Mouse (Mus musculus) heart, embryonic 14.5 days (tissue): ENCODE results near the gene Camta1. TPM values are rescaled to one million over a fixed set of nuclear protein-coding genes. Genes with fewer than 3 reads are reported as not detected.
"Not testable (repeated sequence)": the region's sequence is repeated elsewhere in the genome, so short reads cannot be mapped to it uniquely, and the experiment has no call there.

ENCODE experiments used
- ATAC-seq: fragments of 200-750 bp; cut with Nextera tagmentation; 2 replicates; pipeline ENCODE4 v1.8.0; 2017; ENCODE audit warnings: low read depth, moderate TSS enrichment; ENCODE audit not compliant: insufficient number of reproducible peaks, insufficient read depth, low FRiP score
- H3K27ac ChIP-seq, 2 experiments: fragments of 200-500 bp in 1 of 2; fragments of 300-500 bp in 1 of 2; sonication (generic) in 1 of 2; replicated peaks in 1 of 2; 2 replicates each; pipeline ENCODE4 v1.5.1; 2012 to 2014; ENCODE audit warnings: low read depth in 2 of 2, low read length in 2 of 2, control low read depth in 1 of 2, mild to moderate bottlenecking in 1 of 2, mixed read lengths in 1 of 2; ENCODE audit not compliant: control insufficient read depth in 1 of 2, insufficient read depth in 1 of 2
- H3K27me3 ChIP-seq: fragments of 300-500 bp; sonication (generic); 2 replicates; pipeline ENCODE4 v1.6.1; 2014; ENCODE audit warnings: mild to moderate bottlenecking, low read length, control low read depth; ENCODE audit not compliant: control insufficient read depth, insufficient read depth
- H3K36me3 ChIP-seq: fragments of 300-500 bp; sonication (generic); 2 replicates; pipeline ENCODE4 v1.6.1; 2014; ENCODE audit warnings: mild to moderate bottlenecking, control low read depth, low read length, mixed read lengths; ENCODE audit not compliant: control insufficient read depth, insufficient read depth
- H3K4me1 ChIP-seq, 2 experiments: fragments of 200-500 bp in 1 of 2; fragments of 300-500 bp in 1 of 2; sonication (generic) in 1 of 2; 2 replicates each; pipeline ENCODE4 v1.6.1; 2012 to 2014; ENCODE audit warnings: low read length in 2 of 2, control low read depth in 1 of 2, mixed read lengths in 1 of 2; ENCODE audit not compliant: control insufficient read depth in 2 of 2, insufficient read depth in 2 of 2
- H3K4me2 ChIP-seq: fragments of 300-500 bp; sonication (generic); 2 replicates; pipeline ENCODE4 v1.6.1; 2014; ENCODE audit warnings: mild to moderate bottlenecking, low read length
- H3K4me3 ChIP-seq, 2 experiments: fragments of 200-500 bp in 1 of 2; fragments of 300-500 bp in 1 of 2; sonication (generic) in 1 of 2; 2 replicates each; pipeline ENCODE4 v1.5.1; 2012 to 2014; ENCODE audit warnings: low read length in 2 of 2, mild to moderate bottlenecking in 2 of 2, control low read depth in 1 of 2, low read depth in 1 of 2, moderate library complexity in 1 of 2; ENCODE audit not compliant: control insufficient read depth in 1 of 2, insufficient read depth in 1 of 2
- H3K9ac ChIP-seq: fragments of 300-500 bp; sonication (generic); 2 replicates; pipeline ENCODE4 v1.6.1; 2014; ENCODE audit warnings: mild to moderate bottlenecking, low read length
- H3K9me3 ChIP-seq: fragments of 300-500 bp; sonication (generic); 2 replicates; pipeline ENCODE4 v1.6.1; 2016; ENCODE audit warnings: low read length, control low read depth; ENCODE audit not compliant: control insufficient read depth
- WGBS: fragments of 180-500 bp; shearing (Covaris S2); extraction: QIAGEN DNeasy Blood & Tissue Kit; methylation state at CpG from one replicate; pipeline ENCODE4 v1.1.7; 2014; 5-methylcytosine and 5-hydroxymethylcytosine counted together
- polyA plus RNA-seq: library from polyadenylated mRNA; unstranded; fragments of >200 nt; fragmentation: Nextera tagmentation; extraction: Ambion mirVana; gene quantifications from 2 replicates; pipeline ENCODE4 v1.2.1, GENCODE M21; 2014

The Camta1 gene
- polyA plus RNA-seq, 1 experiment from 2014 or later = 150 TPM

- Histone ChIP-seq H3K27me3 (no peaks in the 10 kb centered on the region), H3K27ac (peak within 1 kb of the TSS; percentile 84 to 88), H3K4me1 (peaks cover 15 to 20% of the 10 kb centered on the region in 2 experiments), H3K36me3 (no peaks in the 10 kb centered on the region), H3K9me3 (no peaks in the 10 kb centered on the region), H3K4me3 (peak within 1 kb of the TSS; percentile 64 to 83), H3K4me2 (peak within 1 kb of the TSS; percentile 89), H3K9ac (peak within 1 kb of the TSS; percentile 86)
- under 1% methylated on average over 48 of the region's 48 CpGs for WGBS
- peak; percentile 85 for ATAC-seq
These were observed 947.4 kb downstream of the Camta1 start, which contains the start of the genes Park7 and Tnfrsf9 for GRCm38 (mm10) chr4:150914290-150914733. Gene Park7 (minus strand): TSS chr4:150914437. Gene Tnfrsf9 (plus strand): TSS chr4:150914562.

GRCm38 (mm10) chr4:150913743-150914142 is 947.9 kb downstream of the Camta1 start:
- H3K27me3 ChIP-seq = no peaks in the 10 kb centered on the region
- peak overlapping the region; percentile 89 for H3K4me2 ChIP-seq
- H3K27ac ChIP-seq = peak overlapping the region; percentile 84 to 88; a peak in 3 of 4 replicates
- no peak for ATAC-seq
- 17% methylated on average over 12 of the region's 12 CpGs for WGBS
- no peaks in the 10 kb centered on the region for H3K36me3 ChIP-seq
- H3K4me1 ChIP-seq = peaks cover 17 to 25% of the 10 kb centered on the region in 2 experiments
- H3K4me3 ChIP-seq = peak overlapping the region; percentile 64 to 83
- no peaks in the 10 kb centered on the region for H3K9me3 ChIP-seq
- H3K9ac ChIP-seq = peak overlapping the region; percentile 86

- Histone ChIP-seq H3K36me3 (peaks cover 23% of the 10 kb centered on the region), H3K27ac (peak overlapping the region; percentile 58 to 62), H3K9me3 (no peaks in the 10 kb centered on the region), H3K27me3 (no peaks in the 10 kb centered on the region), H3K4me1 (peaks cover 12 to 22% of the 10 kb centered on the region in 2 experiments), H3K9ac (peak overlapping the region; percentile 47; the same call in 1 of the 2 replicates), H3K4me3 (peak overlapping the region in 1 of 2 experiments; percentile 22; a peak in 1 of 4 replicates), H3K4me2 (peak overlapping the region; percentile 84)
- ATAC-seq = no peak
- 86% methylated on average over 19 of the region's 19 CpGs for WGBS
These were observed 951.3 kb downstream of the Camta1 start for GRCm38 (mm10) chr4:150910164-150910951.

- H3K27me3 ChIP-seq = no peaks in the 10 kb centered on the region
- H3K4me3 ChIP-seq = peak overlapping the region; percentile 85 to 94
- peaks cover 8 to 16% of the 10 kb centered on the region in 2 experiments for H3K4me1 ChIP-seq
- H3K36me3 ChIP-seq = peaks cover 28% of the 10 kb centered on the region
- peak; percentile 90 for ATAC-seq
- H3K27ac ChIP-seq = peak overlapping the region; percentile 84 to 88
- WGBS = under 1% methylated on average over 56 of the region's 56 CpGs
- peak overlapping the region; percentile 84 for H3K4me2 ChIP-seq
- H3K9me3 ChIP-seq = no peaks in the 10 kb centered on the region
- H3K9ac ChIP-seq = peak overlapping the region; percentile 96
These were observed 952.1 kb downstream of the Camta1 start for GRCm38 (mm10) chr4:150909451-150910156.

GRCm38 (mm10) chr4:150908512-150908911 is 953.2 kb downstream of the Camta1 start:
- H3K36me3 ChIP-seq = peaks cover 37% of the 10 kb centered on the region
- H3K4me3 ChIP-seq, ATAC-seq, H3K27me3 ChIP-seq, H3K27ac ChIP-seq, H3K9me3 ChIP-seq, H3K9ac ChIP-seq: not testable (repeated sequence)
- peaks cover 5 to 14% of the 10 kb centered on the region in 2 experiments for H3K4me1 ChIP-seq
- WGBS = 74% methylated on average over 5 of the region's 5 CpGs
- H3K4me2 ChIP-seq = peak overlapping the region; percentile 84

GRCm38 (mm10) chr4:150907099-150907498 is 954.6 kb downstream of the Camta1 start:
- H3K9me3 ChIP-seq = no peaks in the 10 kb centered on the region
- H3K4me2 ChIP-seq = no peak overlapping the region
- no peaks in the 10 kb centered on the region for H3K27me3 ChIP-seq
- WGBS = 85% methylated on average over 8 of the region's 8 CpGs
- ATAC-seq = no peak
- H3K9ac ChIP-seq = no peak overlapping the region
- H3K36me3 ChIP-seq = peaks cover 51% of the 10 kb centered on the region
- H3K4me1 ChIP-seq = peaks cover 7 to 9% of the 10 kb centered on the region in 2 experiments
- H3K27ac ChIP-seq = no peak overlapping the region
- no peak overlapping the region for H3K4me3 ChIP-seq

- no peaks in the 10 kb centered on the region for H3K9me3 ChIP-seq
- peaks cover 83% of the 10 kb centered on the region for H3K36me3 ChIP-seq
- 95% methylated on average over 14 of the region's 14 CpGs for WGBS
- no peak overlapping the region for H3K4me3 ChIP-seq
- ATAC-seq = no peak
- H3K4me2 ChIP-seq = no peak overlapping the region
- H3K4me1 ChIP-seq = 0 out of 4 replicates have a peak, but pooled peaks cover 0 to 2% of the 10 kb centered on the region in 2 experiments
- H3K27me3 ChIP-seq = no peaks in the 10 kb centered on the region
- H3K9ac ChIP-seq = no peak overlapping the region
- H3K27ac ChIP-seq = no peak overlapping the region
These were observed 958.5 kb downstream of the Camta1 start for GRCm38 (mm10) chr4:150903091-150903742.
